Mouse (Mus musculus) forebrain, embryonic 11.5 days (tissue): ENCODE measurements around the gene Sec16a. TPM values are rescaled to one million over a fixed set of nuclear protein-coding genes. Genes with fewer than 3 reads are reported as not detected.
A peak's percentile ranks its signal among the peaks of the same experiment; 100 is the strongest.

Source experiments
- ATAC-seq: fragments of 200-750 bp; cut with Nextera tagmentation; replicated peaks from 2 replicates; pipeline ENCODE4 v1.8.0; 2017; ENCODE audit warnings: moderate TSS enrichment; ENCODE audit not compliant: low FRiP score
- DNase-seq: peaks from one replicate; pipeline ENCODE4 v3.0.0-alpha.2; 2017; ENCODE audit warnings: low spot score
- H3K27ac ChIP-seq: fragments of 300-500 bp; sonication (generic); 2 replicates; pipeline ENCODE4 v1.5.1; 2014; ENCODE audit warnings: low read depth, low read length
- H3K27me3 ChIP-seq: fragments of 300-500 bp; sonication (generic); 2 replicates; pipeline ENCODE4 v1.6.1; 2014; ENCODE audit warnings: mild to moderate bottlenecking, low read length, mixed read lengths; ENCODE audit not compliant: control insufficient read depth, insufficient read depth
- H3K36me3 ChIP-seq: fragments of 300-500 bp; sonication (generic); 2 replicates; pipeline ENCODE4 v1.6.1; 2014; ENCODE audit warnings: mild to moderate bottlenecking, low read length, moderate library complexity, mixed read lengths; ENCODE audit not compliant: control insufficient read depth, insufficient read depth
- H3K4me1 ChIP-seq: fragments of 300-500 bp; sonication (generic); replicated peaks from 2 replicates; pipeline ENCODE4 v1.6.1; 2014; ENCODE audit warnings: low read length, mixed read lengths; ENCODE audit not compliant: control insufficient read depth, insufficient read depth
- H3K4me2 ChIP-seq: fragments of 300-500 bp; sonication (generic); 2 replicates; pipeline ENCODE4 v1.6.1; 2014; ENCODE audit warnings: low read depth, mild to moderate bottlenecking, low read length, moderate library complexity, mixed read lengths; ENCODE audit not compliant: severe bottlenecking
- H3K4me3 ChIP-seq: fragments of 300-500 bp; sonication (generic); 2 replicates; pipeline ENCODE4 v1.5.1; 2014; ENCODE audit warnings: low read depth, low read length
- H3K9ac ChIP-seq: fragments of 300-500 bp; sonication (generic); 2 replicates; pipeline ENCODE4 v1.6.1; 2014; ENCODE audit warnings: low read length
- H3K9me3 ChIP-seq: fragments of 300-500 bp; sonication (generic); 2 replicates; pipeline ENCODE4 v1.6.1; 2016; ENCODE audit warnings: low read length, mixed read lengths; ENCODE audit not compliant: control insufficient read depth
- WGBS: fragments of 180-500 bp; shearing (Covaris S2); extraction: QIAGEN DNeasy Blood & Tissue Kit; methylation state at CpG from one replicate; pipeline ENCODE4 v1.1.7; 2014; 5-methylcytosine and 5-hydroxymethylcytosine counted together
- polyA plus RNA-seq: library from polyadenylated mRNA; unstranded; fragments of >200 nt; fragmentation: Nextera tagmentation; extraction: Ambion mirVana; gene quantifications from 2 replicates; pipeline ENCODE4 v1.2.1, GENCODE M21; 2014

Gene Sec16a
- polyA plus RNA-seq, 1 experiment from 2014 or later: 40.9 TPM

- no peaks in the 10 kb centered on the region; the same call in 1 of the 2 replicates for H3K36me3 ChIP-seq
- no peak overlapping the region for H3K9ac ChIP-seq
- no peaks in the 10 kb centered on the region for H3K4me1 ChIP-seq
- no peak overlapping the region for H3K4me3 ChIP-seq
- H3K4me2 ChIP-seq: no peak overlapping the region
- H3K27ac ChIP-seq: no peak overlapping the region
- ATAC-seq (no peak), DNase-seq (no peak)
- H3K27me3 ChIP-seq: no peaks in the 10 kb centered on the region
- no peaks in the 10 kb centered on the region for H3K9me3 ChIP-seq
Measured at GRCm38 (mm10) chr2:26417066-26417465, 27.9 kb downstream of the Sec16a start.

GRCm38 (mm10) chr2:26410931-26411411 is 34.0 kb downstream of the Sec16a start:
- no peak overlapping the region for H3K4me3 ChIP-seq
- no peak for DNase-seq
- WGBS: 83% methylated on average over 4 of the region's 5 CpGs
- H3K27me3 ChIP-seq: no peaks in the 10 kb centered on the region
- H3K36me3 ChIP-seq: no peaks in the 10 kb centered on the region; the same call in 1 of the 2 replicates
- no peak for ATAC-seq
- peaks cover 10% of the 10 kb centered on the region for H3K4me1 ChIP-seq
- no peak overlapping the region for H3K9ac ChIP-seq
- H3K4me2 ChIP-seq: no peak overlapping the region
- H3K27ac ChIP-seq: no peak overlapping the region
- H3K9me3 ChIP-seq: no peaks in the 10 kb centered on the region

GRCm38 (mm10) chr2:26410091-26410490 is 34.9 kb downstream of the Sec16a start:
- H3K4me1 ChIP-seq: peaks cover 10% of the 10 kb centered on the region
- DNase-seq (no peak), ATAC-seq (no peak)
- H3K27me3 ChIP-seq: no peaks in the 10 kb centered on the region
- H3K27ac ChIP-seq: no peak overlapping the region
- 80% methylated on average over 5 of the region's 5 CpGs for WGBS
- no peak overlapping the region for H3K9ac ChIP-seq
- no peaks in the 10 kb centered on the region for H3K9me3 ChIP-seq
- H3K4me2 ChIP-seq: no peak overlapping the region
- H3K4me3 ChIP-seq: no peak overlapping the region
- H3K36me3 ChIP-seq: no peaks in the 10 kb centered on the region; the same call in 1 of the 2 replicates

GRCm38 (mm10) chr2:26409362-26409761 is 35.7 kb downstream of the Sec16a start:
- DNase-seq (no peak), ATAC-seq (0 out of 2 replicates have a peak, but pooled peaks have one; percentile 16)
- WGBS: 65% methylated on average over 3 of the region's 3 CpGs
- H3K27me3 ChIP-seq: no peaks in the 10 kb centered on the region
- no peak overlapping the region for H3K4me3 ChIP-seq
- no peaks in the 10 kb centered on the region for H3K36me3 ChIP-seq
- H3K27ac ChIP-seq: no peak overlapping the region
- H3K4me1 ChIP-seq: peaks cover 10% of the 10 kb centered on the region
- H3K9me3 ChIP-seq: no peaks in the 10 kb centered on the region
- H3K9ac ChIP-seq: no peak overlapping the region
- no peak overlapping the region for H3K4me2 ChIP-seq

- peak within 1 kb of the TSS; percentile 94 for H3K9ac ChIP-seq
- H3K27ac ChIP-seq: peak within 1 kb of the TSS; percentile 50; the same call in 1 of the 2 replicates
- H3K9me3 ChIP-seq: no peaks in the 10 kb centered on the region
- DNase-seq (peak; percentile 99), ATAC-seq (peak; percentile 96)
- H3K27me3 ChIP-seq: no peaks in the 10 kb centered on the region
- H3K4me1 ChIP-seq: peaks cover 10% of the 10 kb centered on the region
- WGBS: 1% methylated on average over 57 of the region's 57 CpGs
- no peaks in the 10 kb centered on the region for H3K36me3 ChIP-seq
- peak within 1 kb of the TSS; percentile 89 for H3K4me3 ChIP-seq
- peak within 1 kb of the TSS; percentile 77 for H3K4me2 ChIP-seq
Measured at GRCm38 (mm10) chr2:26408515-26409356, 36.3 kb downstream of the Sec16a start, which contains the start of gene Inpp5e. Gene Inpp5e (minus strand): TSS chr2:26409203.

GRCm38 (mm10) chr2:26403306-26403705 is 41.7 kb downstream of the Sec16a start:
- DNase-seq (no peak), ATAC-seq (no peak)
- no peak overlapping the region for H3K9ac ChIP-seq
- no peak overlapping the region for H3K27ac ChIP-seq
- H3K36me3 ChIP-seq: peaks cover 6% of the 10 kb centered on the region; the same call in 1 of the 2 replicates
- H3K4me2 ChIP-seq: no peak overlapping the region
- no peak overlapping the region for H3K4me3 ChIP-seq
- 77% methylated on average over 8 of the region's 8 CpGs for WGBS
- no peaks in the 10 kb centered on the region for H3K27me3 ChIP-seq
- peaks cover 9% of the 10 kb centered on the region for H3K4me1 ChIP-seq
- H3K9me3 ChIP-seq: no peaks in the 10 kb centered on the region

GRCm38 (mm10) chr2:26402265-26402664 is 42.8 kb downstream of the Sec16a start:
- 86% methylated on average over 1 of the region's 1 CpGs for WGBS
- Histone ChIP-seq H3K27ac (no peak overlapping the region), H3K9ac (no peak overlapping the region), H3K36me3 (peaks cover 10% of the 10 kb centered on the region; the same call in 1 of the 2 replicates), H3K4me3 (no peak overlapping the region), H3K27me3 (no peaks in the 10 kb centered on the region), H3K9me3 (no peaks in the 10 kb centered on the region), H3K4me1 (no peaks in the 10 kb centered on the region; the same call in 1 of the 2 replicates), H3K4me2 (no peak overlapping the region)
- no peak for DNase-seq
- ATAC-seq: no peak

- 91% methylated on average over 4 of the region's 4 CpGs for WGBS
- DNase-seq (no peak), ATAC-seq (no peak)
- no peaks in the 10 kb centered on the region for H3K4me1 ChIP-seq
- H3K4me3 ChIP-seq: no peak overlapping the region
- no peaks in the 10 kb centered on the region for H3K27me3 ChIP-seq
- H3K36me3 ChIP-seq: peaks cover 12% of the 10 kb centered on the region; the same call in 1 of the 2 replicates
- H3K9ac ChIP-seq: no peak overlapping the region
- no peak overlapping the region for H3K27ac ChIP-seq
- no peaks in the 10 kb centered on the region for H3K9me3 ChIP-seq
- no peak overlapping the region for H3K4me2 ChIP-seq
Measured at GRCm38 (mm10) chr2:26401023-26401422, 44.0 kb downstream of the Sec16a start.
